Mouse (Mus musculus) MEL (cell line): Measurements from ENCODE around the gene Gm49384. TPM values are rescaled to one million over a fixed set of nuclear protein-coding genes. Genes with fewer than 3 reads are reported as not detected.
A peak's percentile ranks its signal among the peaks of the same experiment; 100 is the strongest.

Experiments used
- DNase-seq: peaks from one replicate; pipeline ENCODE4 v3.0.0; 2011; ENCODE audit warnings: low read depth, low spot score
- H3K27ac ChIP-seq: 2 replicates; pipeline ENCODE4 v1.5.1; 2012; ENCODE audit warnings: low read depth, mild to moderate bottlenecking, control low read depth, low read length, moderate library complexity; ENCODE audit not compliant: control insufficient read depth
- H3K27me3 ChIP-seq, 2 experiments: fragments of 150-350 bp in 1 of 2; sonication (generic) in 1 of 2; 2 replicates each; pipeline ENCODE4 v1.6.1; 2012; ENCODE audit warnings: low read length in 2 of 2, mild to moderate bottlenecking in 2 of 2, improper control_type of control experiment in 1 of 2, moderate library complexity in 1 of 2; ENCODE audit not compliant: insufficient read depth in 2 of 2, control insufficient read depth in 1 of 2
- H3K36me3 ChIP-seq, 2 experiments: 2 replicates each; pipeline ENCODE4 v1.6.1; 2012 to 2014; ENCODE audit warnings: low read length in 2 of 2, improper control_type of control experiment in 1 of 2, inconsistent platforms in 1 of 2, mild to moderate bottlenecking in 1 of 2; ENCODE audit not compliant: insufficient read depth in 2 of 2, control insufficient read depth in 1 of 2
- H3K4me1 ChIP-seq, 2 experiments: fragments of 150-350 bp in 1 of 2; sonication (generic) in 1 of 2; 2 replicates each; pipeline ENCODE4 v1.6.1; 2012; ENCODE audit warnings: low read length in 2 of 2, improper control_type of control experiment in 1 of 2, mild to moderate bottlenecking in 1 of 2; ENCODE audit not compliant: insufficient read depth in 2 of 2, control insufficient read depth in 1 of 2
- H3K4me3 ChIP-seq, 2 experiments: fragments of 150-350 bp in 1 of 2; sonication (generic) in 1 of 2; 2 replicates each; pipeline ENCODE4 v1.5.1; 2012; ENCODE audit warnings: low read depth in 2 of 2, low read length in 2 of 2, mild to moderate bottlenecking in 2 of 2, moderate library complexity in 2 of 2, control low read depth in 1 of 2, improper control_type of control experiment in 1 of 2; ENCODE audit not compliant: control insufficient read depth in 1 of 2, insufficient read depth in 1 of 2
- H3K79me2 ChIP-seq: 2 replicates; pipeline ENCODE4 v1.6.1; 2012; ENCODE audit warnings: mild to moderate bottlenecking, low read length, moderate library complexity; ENCODE audit not compliant: control insufficient read depth, poor library complexity, insufficient read depth
- H3K9ac ChIP-seq: 2 replicates; pipeline ENCODE4 v1.6.1; 2012; ENCODE audit warnings: low read depth, mild to moderate bottlenecking, control low read depth, low read length, moderate library complexity; ENCODE audit not compliant: control insufficient read depth, poor library complexity, severe bottlenecking
- H3K9me3 ChIP-seq: fragments of 150-350 bp; sonication (generic); replicated peaks from 2 replicates; pipeline ENCODE4 v1.6.1; 2012; ENCODE audit warnings: mild to moderate bottlenecking, low read length, improper control_type of control experiment, moderate library complexity; ENCODE audit not compliant: insufficient read depth
- CTCF ChIP-seq, 3 experiments: IDR thresholded peaks in 2 of 3; conservative IDR thresholded peaks in 1 of 3; 2 replicates each; pipeline ENCODE4 v1.5.1; 2011 to 2012; ENCODE audit warnings: low read length in 3 of 3, low read depth in 2 of 3, mild to moderate bottlenecking in 2 of 3, improper control_type of control experiment in 1 of 3, inconsistent platforms in 1 of 3, mixed read lengths in 1 of 3, moderate library complexity in 1 of 3; ENCODE audit not compliant: control insufficient read depth in 1 of 3, insufficient read depth in 1 of 3, poor library complexity in 1 of 3, severe bottlenecking in 1 of 3
- ELF1 ChIP-seq: IDR thresholded peaks from 2 replicates; pipeline ENCODE4 v1.6.1; 2014; ENCODE audit warnings: low read depth, mild to moderate bottlenecking, inconsistent platforms, low read length, improper control_type of control experiment, moderate library complexity
- EP300 ChIP-seq, 2 experiments: IDR thresholded peaks; 2 replicates each; pipeline ENCODE4 v1.6.1; 2011; ENCODE audit warnings: improper control_type of control experiment in 2 of 2, low read length in 2 of 2, low read depth in 1 of 2, mild to moderate bottlenecking in 1 of 2
- ETS1 ChIP-seq: IDR thresholded peaks from 2 replicates; pipeline ENCODE4 v1.6.1; 2012; ENCODE audit warnings: low read depth, mild to moderate bottlenecking, inconsistent platforms, low read length, improper control_type of control experiment, moderate library complexity
- HCFC1 ChIP-seq: IDR thresholded peaks from 2 replicates; pipeline ENCODE4 v1.6.1; 2012; ENCODE audit warnings: low read depth, mild to moderate bottlenecking, inconsistent platforms, low read length, improper control_type of control experiment, moderate library complexity
- KAT2A ChIP-seq: conservative IDR thresholded peaks from 2 replicates; pipeline ENCODE4 v1.6.1; 2012; ENCODE audit warnings: low read depth, low read length, improper control_type of control experiment, inconsistent platforms
- MAX ChIP-seq: IDR thresholded peaks from 2 replicates; pipeline ENCODE4 v1.6.1; 2011; ENCODE audit warnings: low read length, improper control_type of control experiment
- MAZ ChIP-seq: IDR thresholded peaks from 2 replicates; pipeline ENCODE4 v1.6.1; 2012; ENCODE audit warnings: low read depth, mild to moderate bottlenecking, inconsistent platforms, low read length, improper control_type of control experiment
- MYB ChIP-seq: IDR thresholded peaks from 2 replicates; pipeline ENCODE4 v1.6.1; 2011; ENCODE audit warnings: mild to moderate bottlenecking, low read depth, low read length, improper control_type of control experiment
- MYC ChIP-seq: IDR thresholded peaks from 2 replicates; pipeline ENCODE4 v1.6.1; 2011; ENCODE audit warnings: low read depth, mild to moderate bottlenecking, low read length, improper control_type of control experiment, moderate library complexity
- NELFE ChIP-seq: IDR thresholded peaks from 2 replicates; pipeline ENCODE4 v1.6.1; 2011; ENCODE audit warnings: low read depth, low read length, improper control_type of control experiment
- RAD21 ChIP-seq: IDR thresholded peaks from 2 replicates; pipeline ENCODE4 v1.6.1; 2011; ENCODE audit warnings: mild to moderate bottlenecking, low read depth, low read length, improper control_type of control experiment
- RCOR1 ChIP-seq: IDR thresholded peaks from 2 replicates; pipeline ENCODE4 v1.6.1; 2012; ENCODE audit warnings: low read depth, mild to moderate bottlenecking, inconsistent platforms, low read length, improper control_type of control experiment
- SIN3A ChIP-seq: IDR thresholded peaks from 2 replicates; pipeline ENCODE4 v1.6.1; 2012; ENCODE audit warnings: low read length, improper control_type of control experiment, inconsistent platforms
- SMC3 ChIP-seq: IDR thresholded peaks from 2 replicates; pipeline ENCODE4 v1.6.1; 2011; ENCODE audit warnings: low read depth, low read length, improper control_type of control experiment
- TAL1 ChIP-seq: IDR thresholded peaks from 2 replicates; pipeline ENCODE4 v1.6.1; 2012; ENCODE audit warnings: mild to moderate bottlenecking, inconsistent platforms, low read length, moderate library complexity, mixed read lengths
- TCF12 ChIP-seq: IDR thresholded peaks from 2 replicates; pipeline ENCODE4 v1.6.1; 2014; ENCODE audit warnings: low read depth, mild to moderate bottlenecking, inconsistent platforms, low read length, improper control_type of control experiment, moderate library complexity
- UBTF ChIP-seq: IDR thresholded peaks from 2 replicates; pipeline ENCODE4 v1.6.1; 2012; ENCODE audit warnings: low read depth, mild to moderate bottlenecking, inconsistent platforms, low read length, improper control_type of control experiment, moderate library complexity, borderline replicate concordance; ENCODE audit not compliant: insufficient read depth
- USF2 ChIP-seq, 2 experiments: IDR thresholded peaks; 2 replicates each; pipeline ENCODE4 v1.6.1; 2011 to 2012; ENCODE audit warnings: improper control_type of control experiment in 2 of 2, low read length in 2 of 2, borderline replicate concordance in 1 of 2, inconsistent platforms in 1 of 2, low read depth in 1 of 2, mild to moderate bottlenecking in 1 of 2; ENCODE audit not compliant: insufficient read depth in 1 of 2
- ZC3H11A ChIP-seq: IDR thresholded peaks from 2 replicates; pipeline ENCODE4 v1.6.1; 2012; ENCODE audit warnings: low read depth, mild to moderate bottlenecking, inconsistent platforms, low read length, improper control_type of control experiment
- ZNF384 ChIP-seq: IDR thresholded peaks from 2 replicates; pipeline ENCODE4 v1.6.1; 2012; ENCODE audit warnings: low read depth, mild to moderate bottlenecking, inconsistent platforms, low read length, improper control_type of control experiment
- polyA plus RNA-seq, 2 experiments: library from polyadenylated mRNA; stranded (reverse) in 1 of 2; unstranded in 1 of 2; fragments of >175 nt in 1 of 2; fragments of >200 nt in 1 of 2; gene quantifications; 2 replicates each; pipeline versions ENCODE4 v1.2.1 to v1.2.4; 2012; ENCODE audit warnings: low replicate concordance in 2 of 2, low read depth in 1 of 2; ENCODE audit not compliant: insufficient read length in 2 of 2, insufficient read depth in 1 of 2, missing spikeins in 1 of 2
- total RNA-seq: library from RNA; depleted of rRNA; stranded (reverse); fragments of 300-350 nt; gene quantifications from 2 replicates; pipeline ENCODE4 v1.2.3, GENCODE M21; 2012

Gm49384 gene
- total and polyA plus RNA-seq, 3 experiments, result 26.2 to 28.5 TPM; not detected in 1

GRCm38 (mm10) chr12:69235782-69236181, 31.7 kb upstream of the Gm49384 start:
- Histone ChIP-seq H3K4me1 (no peaks in the 10 kb centered on the region), H3K9me3 (no peaks in the 10 kb centered on the region), H3K9ac (no peak overlapping the region), H3K27me3 (no peaks in the 10 kb centered on the region; a peak in 1 of 4 replicates), H3K36me3 (no peaks in the 10 kb centered on the region), H3K4me3 (no peak overlapping the region), H3K27ac (no peak overlapping the region), H3K79me2 (no peaks in the 10 kb centered on the region)
- DNase-seq, result no peak
- TF ChIP-seq MAZ (no peak), MYC (no peak), HCFC1 (no peak), MAX (no peak), EP300 (IDR thresholded peaks at IDR 0.05; ENCODE audit: low read depth in 1 of 2, low read length in 2 of 2) (no peak), KAT2A (no peak), TCF12 (no peak), UBTF (no peak), NELFE (no peak), RCOR1 (no peak), ZNF384 (no peak), ZC3H11A (no peak)

- Histone ChIP-seq H3K4me1 (peaks cover 0 to 7% of the 10 kb centered on the region in 2 experiments; a peak in 3 of 4 replicates), H3K36me3 (peaks cover 0 to 4% of the 10 kb centered on the region in 2 experiments; a peak in 2 of 4 replicates), H3K27ac (no peak overlapping the region), H3K9ac (no peak overlapping the region), H3K4me3 (no peak overlapping the region), H3K9me3 (no peaks in the 10 kb centered on the region), H3K79me2 (no peaks in the 10 kb centered on the region; the same call in 1 of the 2 replicates), H3K27me3 (no peaks in the 10 kb centered on the region)
- DNase-seq, result peak; percentile 71
- TF ChIP-seq RAD21, result peak; percentile 41
- TF ChIP-seq MYB, result no peak
- no peak for TF ChIP-seq ELF1
- no peak for TF ChIP-seq ETS1
- peak; percentile 39; the same call in 1 of the 2 replicates for TF ChIP-seq SIN3A
- TF ChIP-seq CTCF (IDR thresholded peaks at IDR 0.05 in 2 of 3, conservative IDR thresholded peaks at IDR 0.05 in 1 of 3; ENCODE audit: control insufficient read depth in 1 of 3, insufficient read depth in 1 of 3, low read depth in 2 of 3, low read length in 3 of 3, poor library complexity in 1 of 3, severe bottlenecking in 1 of 3), result peak; percentile 46 to 67 (median 63)
- no peak for TF ChIP-seq MYC
- TF ChIP-seq USF2 (IDR thresholded peaks at IDR 0.05; ENCODE audit: borderline replicate concordance in 1 of 2, insufficient read depth in 1 of 2, low read depth in 1 of 2, low read length in 2 of 2), result no peak
- TF ChIP-seq SMC3, result peak; percentile 53
- TF ChIP-seq TAL1, result no peak
- 0 out of 2 replicates have a peak, but pooled peaks have one; percentile 13 for TF ChIP-seq ZC3H11A
- TF ChIP-seq ZNF384, result 0 out of 2 replicates have a peak, but pooled peaks have one; percentile 21
Measured at GRCm38 (mm10) chr12:69229251-69229650, 25.2 kb upstream of the Gm49384 start.
